Mouse (Mus musculus) erythroblast, embryonic 14.5 days (primary cell): ENCODE data around the gene Rasgef1b. TPM values are rescaled to one million over a fixed set of nuclear protein-coding genes. Genes with fewer than 3 reads are reported as not detected.

Source experiments
- H3K27me3 ChIP-seq: 2 replicates; pipeline ENCODE4 v1.6.1; 2012; ENCODE audit warnings: inconsistent platforms; ENCODE audit not compliant: control insufficient read depth
- H3K36me3 ChIP-seq: 2 replicates; pipeline ENCODE4 v1.6.1; 2012; ENCODE audit warnings: mild to moderate bottlenecking, inconsistent platforms; ENCODE audit not compliant: control insufficient read depth
- H3K4me1 ChIP-seq: 2 replicates; pipeline ENCODE4 v1.6.1; 2012; ENCODE audit warnings: inconsistent platforms; ENCODE audit not compliant: control insufficient read depth
- H3K4me3 ChIP-seq: replicated peaks from 2 replicates; pipeline ENCODE3; 2012; ENCODE audit warnings: moderate library complexity, mild to moderate bottlenecking, inconsistent platforms
- H3K9me3 ChIP-seq: 2 replicates; pipeline ENCODE4 v1.6.1; 2012; ENCODE audit warnings: low read length, inconsistent platforms, mixed read lengths; ENCODE audit not compliant: control insufficient read depth
- GATA1 ChIP-seq: IDR thresholded peaks from 2 replicates; pipeline ENCODE4 v1.6.1; 2012; ENCODE audit warnings: low read length, inconsistent platforms, mixed read lengths
- TAL1 ChIP-seq: IDR thresholded peaks from 3 replicates; pipeline ENCODE4 v1.6.1; 2012; ENCODE audit warnings: low read length, inconsistent platforms, mixed read lengths
- polyA plus RNA-seq: library from polyadenylated mRNA; stranded (reverse); fragments of >175 nt; gene quantifications from 2 replicates; pipeline ENCODE4 v1.2.3, GENCODE M21; 2012

Gene Rasgef1b
- polyA plus RNA-seq, 1 experiment: 0.04 TPM

GRCm38 (mm10) chr5:99274119-99274563 lies 454.7 kb downstream of the Rasgef1b start:
- no peak for TF ChIP-seq GATA1
- TF ChIP-seq TAL1: no peak
- Histone ChIP-seq H3K36me3 (no peaks in the 10 kb centered on the region), H3K4me1 (no peaks in the 10 kb centered on the region), H3K4me3 (no peak overlapping the region), H3K9me3 (no peaks in the 10 kb centered on the region), H3K27me3 (no peaks in the 10 kb centered on the region)

- Histone ChIP-seq H3K4me3 (no peak overlapping the region), H3K36me3 (no peaks in the 10 kb centered on the region), H3K9me3 (no peaks in the 10 kb centered on the region), H3K27me3 (no peaks in the 10 kb centered on the region), H3K4me1 (no peaks in the 10 kb centered on the region)
- TF ChIP-seq TAL1: no peak
- TF ChIP-seq GATA1: no peak
Measured at GRCm38 (mm10) chr5:99271531-99271930, 457.3 kb downstream of the Rasgef1b start.

GRCm38 (mm10) chr5:99269131-99269530 lies 459.7 kb downstream of the Rasgef1b start:
- Histone ChIP-seq H3K36me3 (no peaks in the 10 kb centered on the region), H3K4me1 (no peaks in the 10 kb centered on the region), H3K27me3 (no peaks in the 10 kb centered on the region), H3K9me3 (no peaks in the 10 kb centered on the region), H3K4me3 (no peak overlapping the region)
- TF ChIP-seq TAL1 (no peak), GATA1 (no peak)

GRCm38 (mm10) chr5:99267338-99267737 lies 461.5 kb downstream of the Rasgef1b start:
- no peaks in the 10 kb centered on the region for H3K4me1 ChIP-seq
- no peaks in the 10 kb centered on the region for H3K27me3 ChIP-seq
- H3K36me3 ChIP-seq: no peaks in the 10 kb centered on the region
- TF ChIP-seq TAL1 (no peak), GATA1 (no peak)
- no peaks in the 10 kb centered on the region for H3K9me3 ChIP-seq
- H3K4me3 ChIP-seq: no peak overlapping the region

GRCm38 (mm10) chr5:99266301-99266700 lies 462.6 kb downstream of the Rasgef1b start:
- H3K4me1 ChIP-seq: no peaks in the 10 kb centered on the region
- no peaks in the 10 kb centered on the region for H3K36me3 ChIP-seq
- no peaks in the 10 kb centered on the region for H3K9me3 ChIP-seq

GRCm38 (mm10) chr5:99262197-99262920 lies 466.5 kb downstream of the Rasgef1b start:
- Histone ChIP-seq H3K36me3 (no peaks in the 10 kb centered on the region), H3K9me3 (no peaks in the 10 kb centered on the region), H3K4me3 (no peak overlapping the region), H3K27me3 (no peaks in the 10 kb centered on the region), H3K4me1 (no peaks in the 10 kb centered on the region)
- no peak for TF ChIP-seq GATA1
- no peak for TF ChIP-seq TAL1

More at GRCm38 (mm10) chr5:99266301-99266700, 462.6 kb downstream of the Rasgef1b start:
- TF ChIP-seq TAL1 (no peak), GATA1 (no peak)
- Histone ChIP-seq H3K27me3 (no peaks in the 10 kb centered on the region), H3K4me3 (no peak overlapping the region)

GRCm38 (mm10) chr5:99261121-99261724 lies 467.6 kb downstream of the Rasgef1b start:
- H3K36me3 ChIP-seq: no peaks in the 10 kb centered on the region
- no peak for TF ChIP-seq GATA1
- TF ChIP-seq TAL1: no peak
- H3K4me3 ChIP-seq: no peak overlapping the region
- H3K9me3 ChIP-seq: no peaks in the 10 kb centered on the region
- H3K4me1 ChIP-seq: no peaks in the 10 kb centered on the region
- H3K27me3 ChIP-seq: no peaks in the 10 kb centered on the region

- no peaks in the 10 kb centered on the region for H3K27me3 ChIP-seq
- peaks cover 5% of the 10 kb centered on the region for H3K4me1 ChIP-seq
- TF ChIP-seq GATA1: no peak
- no peak for TF ChIP-seq TAL1
- H3K9me3 ChIP-seq: no peaks in the 10 kb centered on the region
- no peaks in the 10 kb centered on the region for H3K36me3 ChIP-seq
- no peak overlapping the region for H3K4me3 ChIP-seq
Measured at GRCm38 (mm10) chr5:99258003-99258500, 470.8 kb downstream of the Rasgef1b start.
